Mouse (Mus musculus): Measurements from ENCODE around the gene Tmem45b. TPM values are rescaled to one million over a fixed set of nuclear protein-coding genes. Genes with fewer than 3 reads are reported as not detected.

Gene Tmem45b
- total RNA-seq, 1 experiment, result 2.0 TPM

GRCm38 (mm10) chr9:31405217-31405616 is 59.0 kb downstream of the Tmem45b start:
- DNase-seq (ENCODE audit: low read depth, low spot score), result peak; percentile 62
- in situ Hi-C loops (cut with MboI; ENCODE audit: low sequenced_read_pairs in 2 of 2, unreplicated experiment in 2 of 2), result no loop called here
- H3K4me3 ChIP-seq (ENCODE audit: insufficient read depth in 1 of 2, low read depth in 1 of 2, low read length in 2 of 2, poor library complexity in 1 of 2, severe bottlenecking in 1 of 2), result no peak overlapping the region
- H3K4me1 ChIP-seq (ENCODE audit: control insufficient read depth in 2 of 2, insufficient read depth in 2 of 2, low read length in 2 of 2, poor library complexity in 1 of 2), result no peaks in the 10 kb centered on the region
- TF ChIP-seq ZC3H11A (IDR thresholded peaks at IDR 0.05; ENCODE audit: borderline replicate concordance, low read depth, low read length) (peak; percentile 31; the same call in 1 of the 2 replicates), HCFC1 (IDR thresholded peaks at IDR 0.05; ENCODE audit: borderline replicate concordance, insufficient read depth, low read length) (no peak)
- H3K9me3 ChIP-seq (ENCODE audit: control insufficient read depth, insufficient read depth, low read depth, low read length), result no peaks in the 10 kb centered on the region
- H3K27ac ChIP-seq (ENCODE audit: insufficient read depth, low read depth, low read length, poor library complexity, severe bottlenecking), result no peak overlapping the region
- no peak overlapping the region for H3K9ac ChIP-seq (ENCODE audit: insufficient read depth, low read depth, low read length, poor library complexity, severe bottlenecking)
- peaks cover 40% of the 10 kb centered on the region for H3K36me3 ChIP-seq (ENCODE audit: control insufficient read depth, insufficient read depth, low read length, poor library complexity, severe bottlenecking)

- H3K36me3 ChIP-seq (ENCODE audit: control insufficient read depth, insufficient read depth, low read length, poor library complexity, severe bottlenecking), result peaks cover 35% of the 10 kb centered on the region
- in situ Hi-C loops (cut with MboI; ENCODE audit: low sequenced_read_pairs in 2 of 2, unreplicated experiment in 2 of 2), result no loop called here
- H3K4me1 ChIP-seq (ENCODE audit: control insufficient read depth in 2 of 2, insufficient read depth in 2 of 2, low read length in 2 of 2, poor library complexity in 1 of 2), result no peaks in the 10 kb centered on the region
- no peak overlapping the region for H3K27ac ChIP-seq (ENCODE audit: insufficient read depth, low read depth, low read length, poor library complexity, severe bottlenecking)
- H3K9ac ChIP-seq (ENCODE audit: insufficient read depth, low read depth, low read length, poor library complexity, severe bottlenecking), result no peak overlapping the region
- DNase-seq (ENCODE audit: low read depth, low spot score), result no peak
- no peak overlapping the region for H3K4me3 ChIP-seq (ENCODE audit: insufficient read depth in 1 of 2, low read depth in 1 of 2, low read length in 2 of 2, poor library complexity in 1 of 2, severe bottlenecking in 1 of 2)
- TF ChIP-seq ZC3H11A (IDR thresholded peaks at IDR 0.05; ENCODE audit: borderline replicate concordance, low read depth, low read length) (no peak), MAFK (IDR thresholded peaks at IDR 0.05; ENCODE audit: insufficient read depth, low read depth, low read length) (peak; percentile 84), ZNF384 (IDR thresholded peaks at IDR 0.05; ENCODE audit: low read depth, low read length) (no peak), HCFC1 (IDR thresholded peaks at IDR 0.05; ENCODE audit: borderline replicate concordance, insufficient read depth, low read length) (no peak), CHD2 (IDR thresholded peaks at IDR 0.05; ENCODE audit: low read depth, low read length) (no peak)
- no peaks in the 10 kb centered on the region for H3K9me3 ChIP-seq (ENCODE audit: control insufficient read depth, insufficient read depth, low read depth, low read length)
Observed at GRCm38 (mm10) chr9:31404311-31404710, 60.0 kb downstream of the Tmem45b start.

- TF ChIP-seq ZNF384 (IDR thresholded peaks at IDR 0.05; ENCODE audit: low read depth, low read length) (no peak), CHD2 (IDR thresholded peaks at IDR 0.05; ENCODE audit: low read depth, low read length) (no peak), ZC3H11A (IDR thresholded peaks at IDR 0.05; ENCODE audit: borderline replicate concordance, low read depth, low read length) (0 out of 2 replicates have a peak, but pooled peaks have one; percentile 4), MAFK (IDR thresholded peaks at IDR 0.05; ENCODE audit: insufficient read depth, low read depth, low read length) (no peak), HCFC1 (IDR thresholded peaks at IDR 0.05; ENCODE audit: borderline replicate concordance, insufficient read depth, low read length) (no peak)
- Histone ChIP-seq H3K27ac (ENCODE audit: insufficient read depth, low read depth, low read length, poor library complexity, severe bottlenecking) (no peak overlapping the region), H3K36me3 (ENCODE audit: control insufficient read depth, insufficient read depth, low read length, poor library complexity, severe bottlenecking) (peaks cover 40% of the 10 kb centered on the region), H3K9ac (ENCODE audit: insufficient read depth, low read depth, low read length, poor library complexity, severe bottlenecking) (no peak overlapping the region), H3K9me3 (ENCODE audit: control insufficient read depth, insufficient read depth, low read depth, low read length) (no peaks in the 10 kb centered on the region), H3K4me1 (ENCODE audit: control insufficient read depth in 2 of 2, insufficient read depth in 2 of 2, low read length in 2 of 2, poor library complexity in 1 of 2) (no peaks in the 10 kb centered on the region), H3K4me3 (ENCODE audit: insufficient read depth in 1 of 2, low read depth in 1 of 2, low read length in 2 of 2, poor library complexity in 1 of 2, severe bottlenecking in 1 of 2) (no peak overlapping the region)
- in situ Hi-C loops (cut with MboI; ENCODE audit: low sequenced_read_pairs in 2 of 2, unreplicated experiment in 2 of 2), result no loop called here
- peak; percentile 63 for DNase-seq (ENCODE audit: low read depth, low spot score)
Observed at GRCm38 (mm10) chr9:31400441-31400840, 63.8 kb downstream of the Tmem45b start.

- in situ Hi-C loops (cut with MboI; ENCODE audit: low sequenced_read_pairs in 2 of 2, unreplicated experiment in 2 of 2), result no loop called here
- Histone ChIP-seq H3K9me3 (ENCODE audit: control insufficient read depth, insufficient read depth, low read depth, low read length) (no peaks in the 10 kb centered on the region), H3K4me1 (ENCODE audit: control insufficient read depth in 2 of 2, insufficient read depth in 2 of 2, low read length in 2 of 2, poor library complexity in 1 of 2) (peaks cover 0 to 4% of the 10 kb centered on the region in 2 experiments; a peak in 2 of 4 replicates), H3K27ac (ENCODE audit: insufficient read depth, low read depth, low read length, poor library complexity, severe bottlenecking) (no peak overlapping the region), H3K36me3 (ENCODE audit: control insufficient read depth, insufficient read depth, low read length, poor library complexity, severe bottlenecking) (peaks cover 7% of the 10 kb centered on the region), H3K9ac (ENCODE audit: insufficient read depth, low read depth, low read length, poor library complexity, severe bottlenecking) (no peak overlapping the region; the same call in 1 of the 2 replicates), H3K4me3 (ENCODE audit: insufficient read depth in 1 of 2, low read depth in 1 of 2, low read length in 2 of 2, poor library complexity in 1 of 2, severe bottlenecking in 1 of 2) (peak overlapping the region; percentile 85 to 92; a peak in 2 of 4 replicates)
- no peak for DNase-seq (ENCODE audit: low read depth, low spot score)
- TF ChIP-seq CHD2 (IDR thresholded peaks at IDR 0.05; ENCODE audit: low read depth, low read length) (no peak), ZC3H11A (IDR thresholded peaks at IDR 0.05; ENCODE audit: borderline replicate concordance, low read depth, low read length) (no peak), MAFK (IDR thresholded peaks at IDR 0.05; ENCODE audit: insufficient read depth, low read depth, low read length) (no peak), HCFC1 (IDR thresholded peaks at IDR 0.05; ENCODE audit: borderline replicate concordance, insufficient read depth, low read length) (no peak), ZNF384 (IDR thresholded peaks at IDR 0.05; ENCODE audit: low read depth, low read length) (no peak)
Observed at GRCm38 (mm10) chr9:31387206-31387605, 77.1 kb downstream of the Tmem45b start.
